Mouse (Mus musculus): ENCODE data around the gene Mcrs1.

The Mcrs1 gene

DNA sequence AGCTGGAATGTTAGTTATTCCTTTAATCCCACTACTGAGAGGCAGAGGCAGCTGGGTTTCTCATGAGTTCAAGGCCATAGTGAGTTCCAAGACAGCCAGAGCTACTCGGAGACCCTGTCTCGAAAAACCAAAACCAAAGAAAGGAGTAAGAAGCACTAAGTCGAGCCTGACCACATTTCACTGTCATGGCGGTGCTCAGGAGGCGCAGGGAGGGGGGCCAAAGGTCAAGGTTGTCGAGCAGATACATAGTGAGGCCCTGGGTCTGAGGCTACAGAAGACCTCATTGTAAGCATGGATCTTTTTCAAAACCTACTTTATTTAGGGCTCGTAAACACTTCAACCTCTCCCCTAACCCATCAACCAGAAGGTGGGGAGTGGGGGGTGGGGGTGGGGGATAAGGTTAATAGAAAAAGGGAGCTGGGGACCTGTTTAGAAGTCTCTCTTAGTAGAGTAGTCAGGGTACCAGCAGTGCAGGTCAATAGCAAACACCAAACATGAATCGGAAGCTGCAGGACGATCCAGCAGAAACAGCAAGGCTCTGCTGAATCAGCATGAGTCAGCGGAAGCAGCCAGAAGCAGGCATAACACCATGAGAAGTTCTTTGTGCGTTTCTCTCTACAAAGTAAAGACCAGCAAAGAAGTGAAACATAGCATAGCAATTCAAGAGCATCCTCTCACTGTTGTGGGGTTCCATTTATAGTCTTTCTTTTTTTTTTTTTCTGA, 35.9 kb downstream of the Mcrs1 start:
- CTCF ChIA-PET = interaction anchor here (0.6 to 0.9 kb wide), 3 partner anchors 18 to 67 kb away, joined by 3 to 4 read pairs (median 4); no protein-coding TSS in a partner anchor

GRCm38 (mm10) chr15:99214941-99215340, 36.8 kb downstream of the Mcrs1 start:
- CTCF ChIA-PET = interaction anchor here (0.6 to 0.8 kb wide), 2 partner anchors 51 to 76 kb away, joined by 3 to 7 read pairs; no protein-coding TSS in a partner anchor

- CTCF ChIA-PET = no interaction called here
These were observed 38.6 kb downstream of the Mcrs1 start for GRCm38 (mm10) chr15:99213183-99213582.

DNA sequence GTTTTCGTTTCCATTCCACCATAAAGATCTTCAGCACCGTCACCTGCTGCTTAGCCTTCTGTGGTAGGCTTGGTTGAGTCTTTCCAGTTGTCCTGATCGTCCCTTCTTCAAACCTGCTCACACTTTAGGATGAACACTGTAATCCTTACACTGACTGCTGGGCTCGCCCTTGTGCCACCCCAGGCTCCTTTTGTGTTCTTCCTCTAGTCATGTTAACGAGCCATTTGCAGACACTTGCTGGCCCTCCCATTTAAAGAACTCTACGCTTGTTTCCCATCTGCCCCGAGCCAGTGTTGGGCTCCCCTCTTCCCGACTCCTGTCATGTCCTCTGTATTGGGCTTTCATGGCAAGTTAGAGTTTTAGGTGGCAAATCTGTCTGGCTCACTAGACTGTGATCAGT, 45.8 kb downstream of the Mcrs1 start:
- CTCF ChIA-PET = no interaction called here

DNA sequence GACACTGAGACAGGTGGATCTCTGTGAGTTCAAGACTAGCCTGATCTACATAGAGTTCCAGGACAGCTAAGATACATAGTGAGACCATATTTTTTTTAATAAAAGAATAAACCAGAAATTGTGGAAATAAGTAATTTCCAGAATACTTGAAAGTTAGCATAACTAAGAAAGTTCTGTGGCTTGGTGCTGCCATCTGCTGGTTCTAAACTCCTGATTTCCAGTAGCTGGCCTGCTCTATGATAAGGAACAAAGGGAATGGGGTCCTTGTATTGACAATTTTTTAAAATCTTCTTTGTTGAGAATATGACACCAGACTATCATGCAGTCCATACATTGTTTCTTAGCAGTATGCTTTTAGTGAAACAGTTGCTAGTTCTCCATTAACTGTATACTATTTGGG, 53.0 kb downstream of the Mcrs1 start:
- CTCF ChIA-PET = no interaction called here

DNA sequence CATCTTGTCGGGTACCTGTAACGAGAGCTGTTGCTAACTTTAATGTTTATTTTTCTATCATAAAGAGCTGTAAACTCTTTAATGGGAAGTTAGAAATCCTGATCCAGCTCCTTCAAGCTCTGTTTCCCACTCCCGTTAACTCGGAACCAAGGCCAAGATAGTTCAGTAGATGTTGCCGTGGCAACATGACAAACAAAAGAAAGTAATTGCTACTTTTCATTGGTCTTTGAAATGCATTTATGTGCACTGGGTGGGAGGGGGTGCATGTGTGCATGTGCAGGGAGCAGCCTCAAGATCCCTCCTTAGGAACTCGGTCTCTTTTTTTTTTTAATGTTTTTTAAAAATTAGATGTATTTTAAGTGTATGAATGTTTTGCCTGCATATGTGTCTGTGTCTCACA, 56.7 kb downstream of the Mcrs1 start:
- CTCF ChIA-PET = interaction anchor here (0.7 kb wide), 1 partner anchor 940 kb away, joined by 4 read pairs; no protein-coding TSS in a partner anchor

GRCm38 (mm10) chr15:99194358-99194757, 57.4 kb downstream of the Mcrs1 start:
- CTCF ChIA-PET = interaction anchor here (0.7 kb wide), 1 partner anchor 940 kb away, joined by 4 read pairs; no protein-coding TSS in a partner anchor
